Mouse (Mus musculus) forebrain, embryonic 14.5 days (tissue): Measurements from ENCODE around the gene Mettl23. TPM values are rescaled to one million over a fixed set of nuclear protein-coding genes. Genes with fewer than 3 reads are reported as not detected.

Experiments
- ATAC-seq: fragments of 200-750 bp; cut with Nextera tagmentation; 2 replicates; pipeline ENCODE4 v1.8.0; 2017; ENCODE audit warnings: mild to moderate bottlenecking, moderate library complexity
- DNase-seq: peaks from one replicate; pipeline ENCODE4 v3.0.0-alpha.2; 2015; ENCODE audit warnings: low spot score
- H3K27ac ChIP-seq: fragments of 300-500 bp; sonication (generic); 2 replicates; pipeline ENCODE4 v1.5.1; 2014; ENCODE audit warnings: low read depth, mild to moderate bottlenecking, control low read depth, low read length, moderate library complexity
- H3K27me3 ChIP-seq: fragments of 300-500 bp; sonication (generic); replicated peaks from 2 replicates; pipeline ENCODE4 v1.6.1; 2014; ENCODE audit warnings: low read length, control low read depth, mixed read lengths; ENCODE audit not compliant: control insufficient read depth, insufficient read depth
- H3K36me3 ChIP-seq: fragments of 300-500 bp; sonication (generic); 2 replicates; pipeline ENCODE4 v1.6.1; 2014; ENCODE audit warnings: low read length, control low read depth; ENCODE audit not compliant: control insufficient read depth, insufficient read depth
- H3K4me1 ChIP-seq: fragments of 300-500 bp; sonication (generic); 2 replicates; pipeline ENCODE4 v1.6.1; 2014; ENCODE audit warnings: antibody characterized with exemption, low read length, control low read depth; ENCODE audit not compliant: control insufficient read depth, insufficient read depth
- H3K4me2 ChIP-seq: fragments of 300-500 bp; sonication (generic); 2 replicates; pipeline ENCODE4 v1.6.1; 2014; ENCODE audit warnings: mild to moderate bottlenecking, control low read depth, low read length
- H3K4me3 ChIP-seq: fragments of 300-500 bp; sonication (generic); 2 replicates; pipeline ENCODE4 v1.5.1; 2014; ENCODE audit warnings: low read depth, low read length, control low read depth
- H3K9ac ChIP-seq: fragments of 300-500 bp; sonication (generic); 2 replicates; pipeline ENCODE4 v1.6.1; 2014; ENCODE audit warnings: mild to moderate bottlenecking, low read length, control low read depth, moderate library complexity
- H3K9me3 ChIP-seq: fragments of 300-500 bp; sonication (generic); replicated peaks from 2 replicates; pipeline ENCODE4 v1.6.1; 2016; ENCODE audit warnings: low read length, control low read depth, mixed read lengths; ENCODE audit not compliant: control insufficient read depth
- WGBS: fragments of 180-500 bp; shearing (Covaris S2); extraction: QIAGEN DNeasy Blood & Tissue Kit; methylation state at CpG from one replicate; pipeline ENCODE4 v1.1.7; 2014; 5-methylcytosine and 5-hydroxymethylcytosine counted together
- polyA plus RNA-seq: library from polyadenylated mRNA; unstranded; fragments of >200 nt; fragmentation: Nextera tagmentation; extraction: Ambion mirVana; gene quantifications from 2 replicates; pipeline ENCODE4 v1.2.1, GENCODE M21; 2014

Mettl23 gene
- 79.2 and 100 TPM in 2 replicates for polyA plus RNA-seq

GRCm38 (mm10) chr11:116843261-116844233 lies at the start of gene Mettl23, which contains the start of gene Jmjd6:
Gene Mettl23, plus strand, starts transcription at chr11:116843278.
Gene Jmjd6, minus strand, starts transcription at chr11:116843449.
- Histone ChIP-seq H3K4me2 (peak within 1 kb of the TSS; percentile 85), H3K4me3 (peak within 1 kb of the TSS; percentile 73), H3K36me3 (peaks cover 47% of the 10 kb centered on the region), H3K4me1 (peaks cover 23% of the 10 kb centered on the region), H3K9ac (peak within 1 kb of the TSS; percentile 93), H3K27ac (peak within 1 kb of the TSS; percentile 97), H3K27me3 (no peaks in the 10 kb centered on the region), H3K9me3 (no peaks in the 10 kb centered on the region)
- DNase-seq, result peak; percentile 97
- under 1% methylated on average over 70 of the region's 72 CpGs for WGBS
- ATAC-seq, result peak; percentile 96

DNA sequence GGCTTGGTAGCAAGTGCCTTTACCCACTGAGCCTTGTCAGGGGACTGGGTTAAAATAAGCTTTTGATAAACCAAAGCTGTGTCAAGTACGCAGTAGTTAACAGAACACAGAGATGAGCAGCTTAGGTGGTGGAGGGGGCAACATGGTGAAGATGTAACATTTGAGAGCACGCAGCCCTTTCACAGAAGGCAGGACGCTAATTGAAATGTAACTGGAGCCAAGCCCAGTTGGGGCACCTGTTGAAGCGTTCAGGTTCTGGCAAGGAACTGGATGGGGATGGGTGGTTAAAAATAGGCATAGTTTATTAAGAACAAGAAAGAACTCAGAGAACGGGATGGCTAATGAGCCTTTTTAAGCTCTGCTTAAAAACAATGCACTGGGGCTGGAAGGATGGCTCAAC lies 43.7 kb upstream of the Mettl23 start:
- no peaks in the 10 kb centered on the region for H3K9me3 ChIP-seq
- H3K4me1 ChIP-seq, result no peaks in the 10 kb centered on the region
- DNase-seq, result no peak
- H3K4me2 ChIP-seq, result no peak overlapping the region
- no peak overlapping the region for H3K4me3 ChIP-seq
- no peak overlapping the region for H3K27ac ChIP-seq
- 71% methylated on average over 5 of the region's 5 CpGs for WGBS
- ATAC-seq, result no peak
- H3K9ac ChIP-seq, result no peak overlapping the region
- H3K36me3 ChIP-seq, result no peaks in the 10 kb centered on the region
- no peaks in the 10 kb centered on the region for H3K27me3 ChIP-seq

DNA sequence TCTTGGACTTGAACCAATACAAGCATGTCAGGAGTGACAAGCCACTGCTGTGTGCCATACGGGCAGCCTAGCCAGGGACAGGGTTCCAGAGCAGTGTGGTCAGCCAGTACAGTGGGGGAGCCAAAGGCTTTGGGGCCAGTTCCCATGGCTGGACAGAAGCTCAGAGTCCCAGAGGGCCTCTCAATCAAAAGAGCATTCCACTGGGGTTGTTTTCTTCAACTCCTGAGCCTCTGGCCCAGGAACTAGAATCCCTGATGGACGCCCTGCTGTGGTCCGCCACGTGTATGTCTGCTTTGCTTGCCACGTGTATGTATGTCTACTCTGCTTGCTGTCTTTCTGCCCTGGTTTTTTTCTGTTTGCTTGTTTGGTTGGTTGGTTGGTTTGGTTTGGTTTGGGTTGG lies 42.0 kb upstream of the Mettl23 start:
- ATAC-seq, result no peak
- no peaks in the 10 kb centered on the region for H3K9me3 ChIP-seq
- DNase-seq, result no peak
- H3K4me3 ChIP-seq, result no peak overlapping the region
- H3K4me1 ChIP-seq, result no peaks in the 10 kb centered on the region
- H3K36me3 ChIP-seq, result no peaks in the 10 kb centered on the region
- no peak overlapping the region for H3K9ac ChIP-seq
- H3K27ac ChIP-seq, result no peak overlapping the region
- no peak overlapping the region for H3K4me2 ChIP-seq
- 84% methylated on average over 5 of the region's 5 CpGs for WGBS
- no peaks in the 10 kb centered on the region for H3K27me3 ChIP-seq

- 88% methylated on average over 5 of the region's 5 CpGs for WGBS
Observed at GRCm38 (mm10) chr11:116802709-116803108, 40.4 kb upstream of the Mettl23 start.

DNA sequence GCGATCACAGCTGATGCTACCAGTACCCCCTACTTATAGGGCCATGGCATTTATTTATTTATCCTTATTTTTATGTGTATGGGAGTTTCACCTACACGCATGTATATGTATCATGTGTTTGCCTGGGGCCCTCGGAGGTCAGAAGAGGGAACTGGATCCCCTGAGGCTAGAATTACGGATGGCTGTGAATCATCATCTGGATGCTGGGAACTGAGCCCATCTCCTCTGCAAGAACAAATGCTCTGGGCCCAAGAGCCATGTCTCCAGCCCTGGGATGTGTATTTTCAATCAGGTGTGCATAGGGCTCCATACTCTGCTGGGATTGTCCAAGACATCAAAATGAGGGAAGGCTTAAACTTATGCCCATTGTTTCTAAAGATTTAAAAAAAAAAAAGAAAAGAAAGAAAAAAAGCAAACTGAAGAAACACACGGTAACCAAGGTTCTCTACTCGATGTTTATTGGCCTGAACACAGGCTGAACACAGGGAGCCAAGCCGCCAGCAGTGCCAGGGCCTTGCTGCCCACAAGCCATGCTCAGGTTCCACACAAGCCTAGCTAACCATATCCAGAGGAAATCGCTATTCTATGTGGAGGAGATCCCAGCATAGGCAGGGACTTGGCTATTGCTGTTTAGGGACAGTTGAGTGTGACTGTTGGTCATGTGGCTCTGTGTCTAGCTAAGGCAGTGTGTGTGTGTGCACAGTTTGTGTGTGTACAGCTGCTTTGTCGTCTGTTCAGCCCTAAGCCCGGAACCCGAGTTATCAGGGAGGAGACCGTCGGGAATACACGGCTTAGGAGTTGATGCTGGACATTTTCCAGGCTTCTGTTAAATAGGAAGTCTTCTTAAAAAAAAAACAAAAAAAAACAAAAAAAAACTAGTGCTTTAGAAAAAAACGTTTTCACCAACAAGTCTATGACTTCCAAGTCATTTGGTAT lies 36.7 kb upstream of the Mettl23 start:
- Histone ChIP-seq H3K9ac (no peak overlapping the region), H3K36me3 (no peaks in the 10 kb centered on the region), H3K4me3 (no peak overlapping the region), H3K9me3 (no peaks in the 10 kb centered on the region), H3K4me1 (peaks cover 6% of the 10 kb centered on the region), H3K4me2 (no peak overlapping the region), H3K27ac (no peak overlapping the region; the same call in 1 of the 2 replicates), H3K27me3 (no peaks in the 10 kb centered on the region)
- ATAC-seq (no peak), DNase-seq (peak; percentile 10)
- 79% methylated on average over 15 of the region's 15 CpGs for WGBS

More at GRCm38 (mm10) chr11:116802709-116803108, 40.4 kb upstream of the Mettl23 start:
- H3K4me2 ChIP-seq, result no peak overlapping the region
- no peaks in the 10 kb centered on the region for H3K36me3 ChIP-seq
- H3K9ac ChIP-seq, result no peak overlapping the region
- H3K27me3 ChIP-seq, result no peaks in the 10 kb centered on the region
- H3K27ac ChIP-seq, result no peak overlapping the region
- no peak overlapping the region for H3K4me3 ChIP-seq
- no peaks in the 10 kb centered on the region for H3K9me3 ChIP-seq
- H3K4me1 ChIP-seq, result no peaks in the 10 kb centered on the region
- ATAC-seq (no peak), DNase-seq (no peak)

DNA sequence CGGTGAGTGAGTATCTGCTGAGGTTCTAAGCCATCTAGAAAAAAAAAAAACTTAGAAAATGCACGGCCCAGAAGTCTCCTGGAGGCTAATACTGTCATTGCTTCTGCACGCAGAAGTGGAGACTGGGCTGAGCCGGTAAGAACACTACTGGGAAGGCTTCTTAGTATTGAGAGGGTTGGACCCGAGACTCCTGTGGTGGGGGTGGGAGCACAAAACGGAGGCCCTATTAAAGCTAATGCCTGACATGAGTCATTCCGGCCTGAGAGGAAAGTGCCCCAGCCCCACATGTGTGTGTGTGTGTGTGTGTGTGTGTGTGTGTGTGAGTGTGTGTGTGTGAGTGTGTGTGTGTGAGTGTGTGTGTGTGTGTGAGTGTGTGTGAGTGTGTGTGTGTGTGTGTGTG lies 36.0 kb upstream of the Mettl23 start:
- no peak for ATAC-seq
- Histone ChIP-seq H3K4me3 (no peak overlapping the region), H3K4me1 (peaks cover 7% of the 10 kb centered on the region), H3K4me2 (no peak overlapping the region), H3K36me3 (no peaks in the 10 kb centered on the region), H3K9me3 (no peaks in the 10 kb centered on the region), H3K27ac (no peak overlapping the region), H3K27me3 (no peaks in the 10 kb centered on the region), H3K9ac (no peak overlapping the region)
- 48% methylated on average over 7 of the region's 7 CpGs for WGBS
- DNase-seq, result peak; percentile 1

DNA sequence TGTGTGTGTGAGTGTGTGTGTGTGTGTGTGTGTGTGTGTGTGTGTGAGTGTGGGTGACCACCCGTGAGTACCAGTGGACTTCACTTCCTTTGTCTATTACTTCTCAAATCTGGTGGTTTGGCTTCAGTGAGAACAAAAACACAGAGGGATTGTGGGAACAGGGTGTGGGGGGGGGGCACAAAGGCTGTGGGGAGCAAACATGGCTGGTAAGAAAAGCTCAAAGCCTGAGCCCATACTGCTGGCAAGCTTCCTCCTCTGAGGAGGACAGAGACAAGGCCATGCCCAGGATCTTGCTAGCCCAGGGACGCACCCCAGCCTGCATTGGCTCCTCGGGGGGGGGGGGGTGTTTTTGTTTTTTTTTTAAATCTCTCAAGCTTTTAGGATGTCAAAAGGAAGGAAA lies 35.6 kb upstream of the Mettl23 start:
- H3K4me1 ChIP-seq, result peaks cover 11% of the 10 kb centered on the region
- no peak overlapping the region; the same call in 1 of the 2 replicates for H3K27ac ChIP-seq
- H3K4me3 ChIP-seq, result no peak overlapping the region
- H3K9ac ChIP-seq, result no peak overlapping the region
- WGBS, result 63% methylated on average over 3 of the region's 3 CpGs
- no peaks in the 10 kb centered on the region for H3K27me3 ChIP-seq
- no peaks in the 10 kb centered on the region for H3K36me3 ChIP-seq
- DNase-seq (peak; percentile 16), ATAC-seq (no peak)
- H3K9me3 ChIP-seq, result no peaks in the 10 kb centered on the region
- no peak overlapping the region for H3K4me2 ChIP-seq

DNA sequence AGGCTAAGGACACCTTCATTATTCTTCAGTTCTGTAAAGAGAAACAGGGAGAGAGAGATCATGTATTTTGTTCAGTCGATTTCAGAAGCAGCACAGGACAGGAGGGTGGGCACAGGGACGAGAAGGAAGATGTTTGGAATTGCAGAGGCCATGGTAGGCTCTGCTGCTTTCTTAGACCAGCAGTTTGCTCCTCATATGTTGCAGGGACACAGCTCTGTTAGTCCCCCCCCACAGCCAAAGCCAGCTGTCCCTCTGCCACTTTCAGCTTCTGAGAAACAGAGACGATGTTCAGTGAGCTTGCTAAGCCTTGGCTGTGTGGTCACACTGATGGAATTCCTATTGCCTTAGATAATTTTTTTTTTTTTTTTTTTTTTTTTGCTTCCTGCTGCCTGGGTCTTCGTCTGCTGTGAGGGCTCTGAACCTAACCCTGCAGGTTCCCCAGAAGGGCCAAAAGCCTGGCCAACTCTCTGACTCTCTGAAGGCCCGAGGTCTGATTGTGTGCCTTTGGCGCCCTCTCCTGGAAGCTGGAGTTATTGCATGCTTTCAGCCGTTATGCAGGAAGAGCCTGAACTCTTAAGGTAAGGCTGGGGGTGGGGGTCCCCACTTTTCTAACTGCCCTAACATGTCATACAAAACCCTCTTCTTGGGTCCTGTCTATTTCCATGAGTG lies 35.0 kb upstream of the Mettl23 start:
- Histone ChIP-seq H3K4me2 (no peak overlapping the region), H3K9ac (no peak overlapping the region), H3K36me3 (no peaks in the 10 kb centered on the region), H3K4me1 (peaks cover 17% of the 10 kb centered on the region), H3K27ac (no peak overlapping the region; the same call in 1 of the 2 replicates), H3K27me3 (no peaks in the 10 kb centered on the region), H3K9me3 (no peaks in the 10 kb centered on the region), H3K4me3 (no peak overlapping the region)
- peak; percentile 90 for DNase-seq
- WGBS, result 28% methylated on average over 7 of the region's 7 CpGs
- no peak for ATAC-seq
